Mouse (Mus musculus) forelimb bud, embryonic 11.5 days (tissue): Measurements from ENCODE around the gene Kbtbd6.

Experiments
- DNase-seq: peaks from one replicate; pipeline ENCODE4 v3.0.0-alpha.2; 2012; ENCODE audit warnings: low read depth, low spot score

Gene Kbtbd6

DNA sequence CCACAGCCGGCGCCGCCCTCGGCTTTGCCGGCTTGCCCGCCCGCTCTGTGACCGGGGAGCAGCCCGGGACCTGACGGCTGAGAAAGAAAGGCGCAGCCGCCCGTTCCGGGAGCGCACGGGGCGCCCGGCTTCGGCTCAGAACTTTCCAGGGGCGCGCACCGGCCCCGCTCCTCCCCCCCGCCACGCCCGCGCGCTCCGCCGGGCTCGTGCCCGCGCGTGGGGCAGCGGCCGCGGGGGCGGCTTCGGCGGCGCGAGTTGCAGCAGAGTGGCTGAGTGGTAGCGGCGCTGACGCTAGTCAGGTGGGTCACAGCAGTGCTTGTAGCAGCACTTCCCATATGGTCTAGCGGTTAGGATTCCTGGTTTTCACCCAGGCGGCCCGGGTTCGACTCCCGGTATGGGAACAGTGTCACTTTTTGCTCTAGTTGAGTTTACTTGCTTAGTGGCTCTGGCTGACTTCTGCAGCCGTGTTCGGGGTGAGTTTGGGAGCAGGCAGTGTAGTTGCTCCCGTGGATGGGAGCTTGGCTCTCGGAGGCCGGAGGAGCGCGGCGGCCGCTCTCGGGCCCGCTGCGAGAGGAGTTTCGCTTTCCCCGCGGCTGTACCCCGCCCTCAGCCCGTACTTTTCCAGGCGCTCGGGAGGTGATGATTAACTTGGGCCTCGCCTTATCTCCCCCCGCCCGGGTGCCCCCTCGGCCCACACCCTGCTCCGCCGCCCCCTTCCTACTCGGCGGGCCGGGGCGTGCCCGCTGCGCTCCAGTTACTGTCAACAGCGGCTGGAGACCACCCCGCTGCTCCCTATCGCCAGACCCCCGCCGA is 29.9 kb downstream of the Kbtbd6 start, which contains the start of gene Wbp4:
Gene Wbp4, minus strand, starts transcription at position 182 of the 813 bp plus-strand sequence.
- peak; percentile 94 for DNase-seq

DNA sequence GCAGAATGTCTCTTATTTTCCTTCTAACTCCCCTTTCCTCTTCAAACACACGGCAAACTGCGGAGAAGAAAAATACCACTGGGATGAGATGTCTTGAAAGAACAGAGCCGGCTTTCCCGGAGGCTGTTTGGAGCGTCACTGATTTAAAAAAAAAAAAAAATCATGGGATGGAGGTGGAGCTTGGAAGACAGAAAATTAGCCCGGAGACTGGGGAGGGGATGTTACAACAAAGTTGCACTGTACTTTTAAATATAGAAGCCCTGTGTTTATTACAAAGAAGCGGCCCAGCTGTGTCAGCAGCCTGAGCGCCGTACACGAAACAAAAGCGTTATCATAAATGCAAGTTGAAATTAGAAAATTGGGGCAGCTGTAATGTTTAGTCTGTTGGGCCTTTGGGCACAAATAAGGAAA is 30.6 kb downstream of the Kbtbd6 start:
- peak; percentile 49 for DNase-seq

DNA sequence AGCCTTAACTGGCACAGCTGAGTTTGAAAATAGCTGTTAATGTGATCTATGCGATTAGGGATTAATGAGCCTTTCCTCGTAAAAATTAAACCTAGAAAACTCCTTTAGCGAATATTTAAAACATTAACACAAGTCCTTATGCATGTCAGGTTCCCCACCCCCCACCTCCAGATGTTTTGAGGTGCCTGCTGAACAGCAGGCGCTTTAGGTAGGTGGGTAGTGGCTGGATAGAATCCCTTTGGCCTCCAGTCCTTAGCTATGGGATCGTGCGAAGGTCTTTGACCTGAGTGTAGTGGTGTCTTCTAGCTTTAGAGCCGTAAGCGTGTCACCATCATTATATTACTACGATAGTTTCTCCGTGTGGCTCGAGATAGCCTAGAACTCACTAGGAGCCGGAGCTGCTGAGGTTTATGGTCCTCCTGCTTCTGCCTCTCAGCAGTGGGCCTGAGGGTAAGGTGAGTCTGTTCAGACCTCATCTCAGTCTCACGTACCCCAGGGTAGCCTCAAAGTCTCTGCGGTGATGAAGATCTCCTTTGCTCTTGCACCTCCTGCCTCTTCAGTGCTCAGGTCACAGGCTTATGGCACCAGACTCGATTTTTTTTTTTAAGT is 31.2 kb downstream of the Kbtbd6 start:
- no peak for DNase-seq

DNA sequence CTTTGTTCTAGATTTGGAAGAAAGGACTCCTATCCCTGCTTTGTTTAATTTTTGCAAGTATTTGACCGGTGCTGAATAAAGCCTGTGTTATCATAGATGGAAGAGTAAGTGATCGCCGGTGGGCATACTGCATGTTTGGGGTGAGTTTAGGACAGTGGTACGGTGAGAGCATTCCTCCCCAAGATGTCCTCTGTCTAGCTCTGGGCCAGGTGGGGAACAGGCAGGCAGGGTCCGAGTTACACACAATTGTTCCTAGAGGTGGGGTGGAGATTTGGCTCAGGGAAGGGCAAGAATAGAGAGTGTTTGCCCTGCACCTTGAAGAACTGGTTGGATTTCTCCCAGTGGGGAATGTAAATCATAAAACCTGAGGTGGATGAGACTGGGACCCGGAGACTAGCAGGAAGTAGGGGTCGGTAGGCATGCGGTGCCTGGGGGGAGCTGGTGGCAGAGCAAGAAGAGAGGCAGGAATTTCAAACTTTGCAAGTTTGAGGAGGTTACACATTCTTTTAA is 32.0 kb downstream of the Kbtbd6 start:
- DNase-seq = no peak

DNA sequence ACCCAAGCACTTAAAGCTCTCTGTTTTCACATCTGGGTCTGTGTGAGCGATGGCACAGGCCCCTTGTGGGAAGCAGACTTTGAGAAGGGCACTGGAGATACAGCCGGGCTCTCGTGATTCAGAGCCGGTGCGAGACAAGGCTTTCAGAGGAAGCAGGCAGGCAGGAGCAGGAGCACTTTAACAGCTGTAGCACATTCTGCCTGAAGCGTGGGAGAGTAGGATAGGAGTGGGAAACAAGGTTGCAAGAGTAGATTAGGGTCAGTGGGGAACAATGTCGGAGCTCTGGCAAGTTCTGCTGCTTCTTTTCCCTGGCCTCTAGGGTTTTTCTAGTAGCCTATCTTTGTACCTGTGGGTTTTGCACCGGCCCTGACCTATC is 35.0 kb downstream of the Kbtbd6 start:
- DNase-seq = no peak

DNA sequence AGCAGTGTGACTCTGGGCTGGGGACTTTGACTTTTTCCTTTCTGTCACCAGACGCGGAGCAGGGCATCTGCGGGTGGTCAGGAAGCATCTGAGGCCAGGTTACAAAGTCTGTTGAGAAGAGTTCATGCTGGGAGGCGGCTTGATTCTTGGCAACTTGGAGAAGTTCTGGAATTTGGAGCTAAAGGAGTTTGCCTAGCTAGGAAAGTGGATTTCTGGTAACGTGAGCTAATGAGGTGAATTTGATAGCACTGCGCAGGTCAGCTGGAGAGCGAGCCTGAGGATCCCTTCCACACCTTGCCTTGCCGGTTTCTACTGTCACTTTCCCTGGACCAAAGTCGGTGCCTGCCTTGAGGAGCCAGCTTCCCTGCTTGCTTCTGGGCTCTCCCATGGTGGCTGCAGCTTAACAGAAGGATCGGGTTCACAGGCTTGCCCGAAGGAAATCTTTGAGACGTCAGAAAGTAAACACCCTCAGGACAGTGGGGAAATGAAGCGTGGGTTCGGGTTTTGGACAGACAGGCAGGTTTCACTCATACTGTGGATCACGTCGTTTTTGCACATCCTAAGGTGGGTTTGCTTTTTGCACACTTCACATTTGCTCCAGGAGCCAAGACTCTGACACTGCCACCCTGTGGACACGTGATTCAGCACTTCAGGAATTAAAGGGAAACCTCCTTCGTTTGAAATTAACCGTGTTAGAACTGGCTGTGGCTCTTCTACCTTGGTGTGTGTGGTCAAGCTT is 35.5 kb downstream of the Kbtbd6 start:
- no peak for DNase-seq

DNA sequence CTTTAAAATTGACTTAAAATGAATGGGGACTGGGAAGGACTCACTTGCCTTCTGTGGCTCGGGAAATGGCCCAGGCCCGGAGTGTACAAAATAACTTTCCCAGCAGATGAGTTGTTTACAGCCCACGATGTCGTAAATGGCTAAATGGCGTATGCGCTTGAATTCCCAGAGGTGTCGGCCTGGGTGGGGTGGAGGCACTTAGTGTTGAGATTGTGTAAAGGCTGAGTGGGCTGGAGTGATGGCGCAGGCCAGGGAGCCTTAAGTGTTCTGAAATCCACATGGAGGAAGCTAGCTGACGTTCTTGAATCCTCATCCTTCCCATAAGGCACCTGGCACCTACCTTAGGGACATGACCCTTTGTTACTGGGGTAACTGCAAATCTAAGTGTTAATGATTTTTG is 36.9 kb downstream of the Kbtbd6 start:
- no peak for DNase-seq

DNA sequence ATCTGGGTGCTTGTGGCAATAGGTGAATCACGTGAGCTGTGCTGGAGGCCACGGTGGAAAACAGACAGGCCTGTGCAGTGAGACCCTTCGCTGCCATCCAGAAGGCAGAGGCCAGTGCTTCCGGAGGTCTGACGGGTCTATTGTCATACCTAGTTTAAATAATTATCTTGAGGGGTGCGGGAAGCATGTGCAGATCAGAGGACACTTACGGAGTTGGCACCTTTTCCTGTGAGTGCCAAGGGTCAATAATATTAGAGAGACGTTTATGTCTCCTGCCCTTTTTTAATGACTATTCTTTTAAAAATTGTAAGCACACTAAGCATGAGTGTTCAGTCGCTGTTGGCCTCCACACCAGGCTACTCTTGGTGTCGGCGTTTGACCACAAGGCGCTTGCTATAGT is 37.5 kb downstream of the Kbtbd6 start:
- no peak for DNase-seq

DNA sequence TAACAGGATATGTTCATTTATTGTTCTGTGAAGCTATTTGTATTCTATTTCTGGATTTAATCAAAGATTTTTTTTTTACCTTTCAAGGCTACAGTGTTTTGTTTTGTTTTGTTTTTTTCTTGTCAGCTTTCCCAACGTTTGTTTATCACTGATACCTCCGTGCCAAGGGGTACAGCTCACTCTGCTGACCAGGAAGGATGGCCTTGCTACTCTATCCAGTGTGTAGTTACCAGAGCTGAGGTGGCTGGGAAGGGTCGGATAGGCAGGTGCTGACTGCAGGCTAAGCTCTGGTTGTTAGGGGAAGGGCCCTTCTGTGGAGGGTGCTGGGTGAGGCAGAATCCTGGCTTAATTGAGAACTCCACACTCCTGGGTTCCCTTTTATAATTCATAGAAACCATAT is 38.6 kb downstream of the Kbtbd6 start:
- DNase-seq = no peak

DNA sequence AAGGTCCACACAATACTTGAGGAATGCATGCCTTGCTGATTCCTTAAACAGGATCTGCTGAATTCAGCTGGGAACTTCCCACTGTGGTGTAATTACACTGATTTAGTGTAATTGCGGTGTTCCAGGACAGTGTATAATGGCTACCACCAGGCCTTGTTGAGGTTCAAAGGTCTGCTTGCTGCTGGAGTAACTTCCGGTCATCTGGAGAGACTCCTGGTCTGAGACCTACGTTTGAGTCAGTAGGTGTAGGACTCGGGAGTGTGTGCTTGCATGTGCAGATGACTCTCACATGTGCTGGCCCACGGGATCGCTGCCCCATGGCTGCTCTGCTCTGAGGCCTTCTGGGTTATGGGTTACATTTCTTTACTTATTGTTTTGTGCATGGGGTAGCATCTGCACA is 42.7 kb downstream of the Kbtbd6 start:
- no peak for DNase-seq

DNA sequence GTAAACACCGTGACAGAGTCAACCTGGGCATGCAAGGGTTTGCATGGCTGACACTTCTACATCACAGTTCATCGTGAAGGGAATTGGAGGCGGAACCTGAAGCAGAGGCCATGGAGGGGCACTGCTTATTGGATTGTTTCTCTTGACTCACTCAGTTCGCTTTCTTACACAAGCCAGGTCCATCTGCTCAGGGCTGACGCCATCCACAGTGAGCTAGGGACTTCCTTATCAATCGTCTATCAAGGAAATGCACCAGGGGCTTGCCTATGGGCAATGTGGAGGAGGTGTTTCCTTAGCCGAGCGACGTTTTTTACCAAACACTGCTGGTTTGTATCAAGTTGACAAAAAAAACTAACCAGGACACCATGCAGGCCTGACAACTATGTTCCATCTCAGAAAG is 47.7 kb downstream of the Kbtbd6 start:
- DNase-seq = no peak

DNA sequence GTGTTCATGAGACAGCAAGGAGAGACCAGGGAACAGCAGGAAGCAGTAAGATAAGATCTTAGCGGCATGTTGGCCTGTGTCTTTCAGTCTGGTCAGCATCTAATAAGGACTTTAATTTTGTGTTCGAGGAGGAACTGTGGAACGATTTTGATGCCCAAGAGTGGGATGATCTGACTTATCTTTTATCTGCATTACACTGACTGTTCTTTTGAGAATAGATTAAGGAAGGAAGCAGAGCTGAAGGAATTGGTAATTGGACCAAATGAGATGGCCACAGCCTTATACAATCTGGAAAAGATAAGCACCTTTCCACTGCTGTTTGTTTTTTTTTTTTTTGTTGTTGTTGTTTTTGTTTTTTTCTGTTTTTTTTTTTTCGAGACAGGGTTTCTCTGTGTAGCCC is 49.1 kb downstream of the Kbtbd6 start:
- no peak for DNase-seq

DNA sequence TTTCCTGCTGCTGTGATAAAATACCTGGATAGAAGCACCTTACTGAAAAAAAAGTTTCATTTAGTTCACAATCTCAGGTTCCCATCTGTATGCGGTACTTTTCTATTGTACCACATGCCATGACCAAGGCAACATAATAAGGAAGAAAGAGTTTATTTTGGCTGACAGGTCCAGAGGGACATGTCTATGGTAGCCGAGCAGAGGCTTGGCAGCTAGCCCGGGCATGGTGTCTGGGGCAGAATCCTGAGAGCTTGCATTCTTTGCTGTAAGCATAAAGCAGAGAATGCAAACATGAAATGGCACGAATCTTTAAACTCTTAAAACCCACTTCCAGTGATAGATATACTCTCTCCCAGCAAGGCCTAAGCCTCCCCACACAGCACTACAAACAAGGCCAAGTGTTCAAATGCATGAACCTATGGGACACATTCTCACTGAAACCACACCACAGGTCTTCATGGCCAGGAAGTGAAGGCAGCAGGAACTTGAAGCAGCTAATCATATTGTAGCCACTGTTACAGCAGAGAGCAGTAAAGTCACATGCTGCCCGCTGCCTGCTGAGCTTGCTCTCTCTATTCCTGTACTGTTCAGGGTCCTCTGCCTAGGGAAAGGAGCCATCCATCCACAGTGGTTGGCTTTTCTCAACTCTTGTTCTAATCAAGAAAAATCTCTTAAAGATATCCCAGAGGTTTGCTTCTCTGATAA is 51.9 kb downstream of the Kbtbd6 start:
- DNase-seq = no peak
